Mouse (Mus musculus) activated CD4-positive, CD25-positive, alpha-beta regulatory T cell, adult 4 months (primary cell): Measurements from ENCODE around the gene Prb1. TPM values are rescaled to one million over a fixed set of nuclear protein-coding genes. Genes with fewer than 3 reads are reported as not detected.
"Not testable (repeated sequence)": the region's sequence is repeated elsewhere in the genome, so short reads cannot be mapped to it uniquely, and the experiment has no call there.

Source experiments
- ATAC-seq: one replicate; pipeline ENCODE4 v1.8.0; 2017
- polyA plus RNA-seq, 2 experiments: library from polyadenylated mRNA; unstranded; fragments of 100-300 nt; shearing (Covaris generic); gene quantifications; one replicate each; pipeline ENCODE4 v1.2.1; 2017

The Prb1 gene
- polyA plus RNA-seq: not detected

DNA sequence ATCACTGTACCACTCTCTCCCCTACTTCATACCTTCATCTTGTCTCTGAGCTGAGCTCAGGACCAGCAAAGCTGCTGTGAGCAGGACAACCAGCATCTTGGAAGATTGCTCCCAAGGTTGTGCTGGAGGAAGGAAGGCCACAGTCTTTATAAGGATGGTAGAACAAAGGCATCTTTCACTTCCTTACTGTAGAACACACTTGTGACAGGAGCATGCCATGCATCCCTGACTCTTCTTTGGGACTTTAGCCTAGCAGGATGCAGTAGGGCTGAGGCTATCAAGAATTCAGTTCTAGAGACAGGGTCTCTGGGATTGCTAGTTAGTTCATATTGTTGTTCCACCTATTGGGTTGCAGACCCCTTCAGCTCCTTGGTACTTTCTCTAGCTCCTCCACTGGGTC lies at the start of gene Prb1:
TSS of gene Prb1 (minus strand) at position 101 of the 400 bp plus-strand sequence.
- not testable (repeated sequence) for ATAC-seq

Other genes starting within 250 kb of the Prb1 start
- gene Prpmp5, start 104.2 kb upstream of the Prb1 start, polyA plus RNA-seq: not detected
- gene Gm8882, start 153.6 kb upstream of the Prb1 start, polyA plus RNA-seq: not detected